ENCODE assay signal across 20 mouse cellular contexts in the genomic region with DNA sequence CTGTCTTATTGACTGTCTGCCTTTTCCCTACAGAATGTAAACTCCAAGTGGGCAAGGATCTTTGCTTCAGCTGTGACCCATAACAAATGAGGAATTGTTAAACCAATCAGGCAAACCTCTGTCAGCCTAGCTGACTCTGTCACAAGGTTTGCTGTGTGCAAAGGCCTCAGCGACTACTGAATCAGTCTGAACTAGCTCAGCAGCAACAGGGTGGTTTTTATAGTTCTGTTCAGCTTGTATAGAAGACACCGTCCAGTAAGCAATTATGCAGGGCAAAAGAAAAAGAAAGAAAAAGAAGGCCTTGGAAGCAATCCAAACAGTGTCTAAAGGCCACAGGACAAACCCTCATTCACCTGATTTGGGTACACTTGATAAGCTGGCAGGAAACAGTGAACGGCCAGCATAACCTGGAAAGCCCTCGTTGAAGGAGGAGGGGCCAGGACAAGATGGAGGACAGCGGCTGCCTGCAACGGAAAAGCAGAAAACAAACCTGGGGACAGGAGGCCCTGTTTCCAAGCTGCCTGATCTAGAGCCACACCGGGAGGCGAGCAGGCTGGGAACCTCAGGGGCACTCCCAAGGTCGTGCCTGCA. TPM values are rescaled to one million over a fixed set of nuclear protein-coding genes. Genes with fewer than 3 reads are reported as not detected.
A peak's percentile ranks its signal among the peaks of the same experiment; 100 is the strongest.
DNase-seq lines count a peak whose midpoint lies in the region; ATAC-seq and TF ChIP-seq lines count a peak whose summit lies in the region.
"Had no signal": no experiment of that assay in that cellular context is flagged by ENCODE, and none has a peak within 500 bp of the region (broad histone marks: within the 10 kb centered on the region; RNA-seq: fewer than 3 reads in every experiment).

No protein-coding gene starts in this region.

- no peak overlapping the region for H3K4me3 ChIP-seq in heart, embryonic 11.5 days (ENCODE audit: low read depth, low read length)
- H3K4me3 ChIP-seq in lung, postnatal 0 days (ENCODE audit: low read depth, low read length) = no peak overlapping the region
- H3K4me3 ChIP-seq in intestine, postnatal 0 days (ENCODE audit: low read depth, low read length) = no peak overlapping the region
- H3K4me3 ChIP-seq in stomach, postnatal 0 days (ENCODE audit: low read depth, low read length) = no peak overlapping the region
- H3K4me3 ChIP-seq in midbrain, postnatal 0 days (ENCODE audit: low read depth, low read length) = no peak overlapping the region
- H3K4me3 ChIP-seq: heart, embryonic 10.5 days; liver, embryonic 12.5 days; neural tube, embryonic 15.5 days had no signal

- no peak overlapping the region for H3K9ac ChIP-seq in heart, embryonic 11.5 days (ENCODE audit: low read depth, low read length)
- no peak overlapping the region for H3K9ac ChIP-seq in lung, postnatal 0 days (replicated peaks; ENCODE audit: low read depth)
- H3K9ac ChIP-seq in intestine, postnatal 0 days (ENCODE audit: low read depth, low read length) = no peak overlapping the region
- no peak overlapping the region for H3K9ac ChIP-seq in stomach, postnatal 0 days (ENCODE audit: low read length)
- H3K9ac ChIP-seq in midbrain, postnatal 0 days (replicated peaks; ENCODE audit: low read length, poor library complexity, severe bottlenecking) = no peak overlapping the region
- H3K9ac ChIP-seq: liver, embryonic 12.5 days; neural tube, embryonic 15.5 days had no signal

- no peak for TF ChIP-seq EP300 in lung, postnatal 0 days (IDR thresholded peaks at IDR 0.05)
- no peak for TF ChIP-seq EP300 in stomach, postnatal 0 days (optimal IDR thresholded peaks at IDR 0.05)

- no peak for ATAC-seq in heart, embryonic 11.5 days (replicated peaks; ENCODE audit: insufficient number of reproducible peaks, low FRiP score, low TSS enrichment)
- ATAC-seq in lung, postnatal 0 days = no peak; the same call in 1 of the 2 replicates
- ATAC-seq in intestine, postnatal 0 days = peak; percentile 76
- peak; percentile 75 for ATAC-seq in stomach, postnatal 0 days (ENCODE audit: low FRiP score, low TSS enrichment)
- no peak for ATAC-seq in midbrain, postnatal 0 days (ENCODE audit: low FRiP score)
- ATAC-seq: forebrain, embryonic 16.5 days; inflammation-experienced regulatory T-cells, adult 6 months; liver, embryonic 12.5 days had no signal

- no peaks in the 10 kb centered on the region for H3K36me3 ChIP-seq in heart, embryonic 11.5 days (ENCODE audit: control insufficient read depth, insufficient read depth, low read length)
- H3K36me3 ChIP-seq in lung, postnatal 0 days (ENCODE audit: insufficient read depth, low read length) = no peaks in the 10 kb centered on the region
- H3K36me3 ChIP-seq in intestine, postnatal 0 days (ENCODE audit: control insufficient read depth, insufficient read depth) = no peaks in the 10 kb centered on the region
- H3K36me3 ChIP-seq in stomach, postnatal 0 days (ENCODE audit: control insufficient read depth, insufficient read depth, low read length) = no peaks in the 10 kb centered on the region
- no peaks in the 10 kb centered on the region for H3K36me3 ChIP-seq in midbrain, postnatal 0 days (ENCODE audit: insufficient read depth, low read length)
- H3K36me3 ChIP-seq: heart, embryonic 10.5 days; liver, embryonic 12.5 days; neural tube, embryonic 15.5 days had no signal

- H3K27me3 ChIP-seq in heart, embryonic 11.5 days (ENCODE audit: control insufficient read depth, insufficient read depth, low read length) = no peaks in the 10 kb centered on the region
- H3K27me3 ChIP-seq in lung, postnatal 0 days (replicated peaks; ENCODE audit: insufficient read depth, low read length) = no peaks in the 10 kb centered on the region
- H3K27me3 ChIP-seq in intestine, postnatal 0 days (replicated peaks; ENCODE audit: control insufficient read depth, insufficient read depth, low read length) = no peaks in the 10 kb centered on the region
- H3K27me3 ChIP-seq in stomach, postnatal 0 days (ENCODE audit: control insufficient read depth, insufficient read depth, low read length) = no peaks in the 10 kb centered on the region
- no peaks in the 10 kb centered on the region for H3K27me3 ChIP-seq in midbrain, postnatal 0 days (ENCODE audit: insufficient read depth, low read length)
- H3K27me3 ChIP-seq: liver, embryonic 12.5 days; neural tube, embryonic 15.5 days had no signal

- peak; percentile 31 to 36 for DNase-seq in heart, adult 18-20 months
- DNase-seq in lung, postnatal 0 days (ENCODE audit: low spot score) = peak; percentile 29
- DNase-seq in lung, postnatal 14 days = no peak
- DNase-seq in stomach, postnatal 0 days (ENCODE audit: low spot score) = peak; percentile 63
- DNase-seq in midbrain, postnatal 0 days (ENCODE audit: low spot score) = no peak
- DNase-seq in gastrocnemius, postnatal 36 days = no peak
- DNase-seq: adrenal gland, postnatal 14 days; cerebellum, adult 9-11 months; kidney, postnatal 25 days; thymus, postnatal 36 days had no signal

- no peak overlapping the region for H3K4me2 ChIP-seq in heart, embryonic 11.5 days
- H3K4me2 ChIP-seq in lung, postnatal 0 days (replicated peaks; ENCODE audit: low read depth, low read length) = no peak overlapping the region
- peak overlapping the region; percentile 6; the same call in 1 of the 2 replicates for H3K4me2 ChIP-seq in intestine, postnatal 0 days (replicated peaks; ENCODE audit: low read depth)
- H3K4me2 ChIP-seq in stomach, postnatal 0 days (replicated peaks; ENCODE audit: low read depth) = no peak overlapping the region
- H3K4me2 ChIP-seq in midbrain, postnatal 0 days (ENCODE audit: low read depth, low read length, poor library complexity, severe bottlenecking) = no peak overlapping the region
- H3K4me2 ChIP-seq: liver, embryonic 12.5 days; neural tube, embryonic 15.5 days had no signal

- intact Hi-C loops in gastrocnemius, postnatal 36 days (cut with DNase I) = no loop called here

- WGBS in heart, embryonic 11.5 days (ENCODE audit: insufficient replicate concordance) = 57% methylated on average over 9 of the region's 9 CpGs
- 50% methylated on average over 9 of the region's 9 CpGs for WGBS in lung, postnatal 0 days
- WGBS in intestine, postnatal 0 days = 29% methylated on average over 9 of the region's 9 CpGs
- 46% methylated on average over 9 of the region's 9 CpGs for WGBS in stomach, postnatal 0 days
- WGBS in midbrain, postnatal 0 days = 69% methylated on average over 9 of the region's 9 CpGs

- no peak overlapping the region for H3K27ac ChIP-seq in heart, embryonic 11.5 days (ENCODE audit: low read depth, low read length)
- H3K27ac ChIP-seq in lung, postnatal 0 days (ENCODE audit: low read length) = no peak overlapping the region
- peak overlapping the region; percentile 71 for H3K27ac ChIP-seq in intestine, postnatal 0 days (ENCODE audit: low read depth, low read length)
- peak overlapping the region; percentile 18; the same call in 1 of the 2 replicates for H3K27ac ChIP-seq in stomach, postnatal 0 days (replicated peaks)
- no peak overlapping the region for H3K27ac ChIP-seq in midbrain, postnatal 0 days (ENCODE audit: low read depth, low read length)
- H3K27ac ChIP-seq: heart, embryonic 10.5 days; liver, embryonic 12.5 days; neural tube, embryonic 15.5 days had no signal

- H3K9me3 ChIP-seq in heart, embryonic 11.5 days (replicated peaks; ENCODE audit: control insufficient read depth, low read length) = no peaks in the 10 kb centered on the region
- H3K9me3 ChIP-seq in lung, postnatal 0 days (ENCODE audit: low read length) = no peaks in the 10 kb centered on the region
- H3K9me3 ChIP-seq in intestine, postnatal 0 days (ENCODE audit: control insufficient read depth) = no peaks in the 10 kb centered on the region
- no peaks in the 10 kb centered on the region for H3K9me3 ChIP-seq in stomach, postnatal 0 days (ENCODE audit: control insufficient read depth, low read length)
- H3K9me3 ChIP-seq in midbrain, postnatal 0 days (ENCODE audit: low read length) = no peaks in the 10 kb centered on the region
- H3K9me3 ChIP-seq: heart, embryonic 10.5 days; liver, embryonic 12.5 days; neural tube, embryonic 15.5 days had no signal

- H3K4me1 ChIP-seq in heart, embryonic 11.5 days (ENCODE audit: control insufficient read depth, insufficient read depth, low read length) = 0 out of 2 replicates have a peak, but pooled peaks cover 6% of the 10 kb centered on the region
- no peaks in the 10 kb centered on the region for H3K4me1 ChIP-seq in lung, postnatal 0 days (ENCODE audit: insufficient read depth, low read depth, low read length)
- H3K4me1 ChIP-seq in intestine, postnatal 0 days (replicated peaks; ENCODE audit: control insufficient read depth, insufficient read depth, low read length) = 0 out of 2 replicates have a peak, but pooled peaks cover 8% of the 10 kb centered on the region
- H3K4me1 ChIP-seq in stomach, postnatal 0 days (replicated peaks; ENCODE audit: control insufficient read depth, insufficient read depth) = no peaks in the 10 kb centered on the region
- no peaks in the 10 kb centered on the region for H3K4me1 ChIP-seq in midbrain, postnatal 0 days (ENCODE audit: insufficient read depth, low read length)
- H3K4me1 ChIP-seq: neural tube, embryonic 15.5 days had no signal

- no peak for TF ChIP-seq CTCF in lung, postnatal 0 days (IDR thresholded peaks at IDR 0.05)
- no peak for TF ChIP-seq CTCF in intestine, postnatal 0 days (IDR thresholded peaks at IDR 0.05; ENCODE audit: low read depth)
- TF ChIP-seq CTCF in stomach, postnatal 0 days (IDR thresholded peaks at IDR 0.05; ENCODE audit: low read depth) = no peak
- no peak for TF ChIP-seq CTCF in midbrain, postnatal 0 days (IDR thresholded peaks at IDR 0.05)

RNA-seq across cellular contexts. Expression of a gene that starts 24.5 kb away (rescaled TPM):
- total RNA-seq in heart, adult 18-20 months (2021) = 10 to 100 TPM; 59.7 to 65.9 TPM
- 114 and 115 TPM in 2 replicates for polyA plus RNA-seq in heart, embryonic 11.5 days (2014; fragmentation: Nextera tagmentation; extraction: Ambion mirVana)
- polyA plus RNA-seq in lung, postnatal 0 days (2015; fragmentation: Nextera tagmentation; extraction: Ambion mirVana) = 61.2 and 68.5 TPM in 2 replicates
- polyA plus RNA-seq in intestine, postnatal 0 days (2015; fragmentation: Nextera tagmentation; extraction: Ambion mirVana) = 116 and 123 TPM in 2 replicates
- 63.5 and 64.0 TPM in 2 replicates for polyA plus RNA-seq in stomach, postnatal 0 days (2015; fragmentation: Nextera tagmentation; extraction: Ambion mirVana)
- 62.3 and 69.0 TPM in 2 replicates for total RNA-seq in midbrain, postnatal 0 days (2014; rRNA removed)
- polyA plus RNA-seq in midbrain, postnatal 0 days (2015; fragmentation: Nextera tagmentation; extraction: Ambion mirVana) = 57.2 and 58.0 TPM in 2 replicates
- 10 to 100 TPM; 37.3 to 46.2 TPM for total RNA-seq in gastrocnemius, postnatal 36 days (2021)

RNA-seq across cellular contexts. Expression of a gene that starts 24.8 kb away (rescaled TPM):
- 10 to 100 TPM; 16.2 to 17.9 TPM for total RNA-seq in heart, adult 18-20 months (2021)
- 16.7 and 20.8 TPM in 2 replicates for polyA plus RNA-seq in heart, embryonic 11.5 days (2014; fragmentation: Nextera tagmentation; extraction: Ambion mirVana)
- polyA plus RNA-seq in lung, postnatal 0 days (2015; fragmentation: Nextera tagmentation; extraction: Ambion mirVana) = 6.8 and 8.1 TPM in 2 replicates
- polyA plus RNA-seq in intestine, postnatal 0 days (2015; fragmentation: Nextera tagmentation; extraction: Ambion mirVana) = 8.8 and 9.6 TPM in 2 replicates
- polyA plus RNA-seq in stomach, postnatal 0 days (2015; fragmentation: Nextera tagmentation; extraction: Ambion mirVana) = 6.8 and 8.4 TPM in 2 replicates
- 4.3 and 4.4 TPM in 2 replicates for total RNA-seq in midbrain, postnatal 0 days (2014; rRNA removed)
- 5.6 and 6.2 TPM in 2 replicates for polyA plus RNA-seq in midbrain, postnatal 0 days (2015; fragmentation: Nextera tagmentation; extraction: Ambion mirVana)
- 1 to 10 TPM; 7.2 to 7.3 TPM for total RNA-seq in gastrocnemius, postnatal 36 days (2021)

RNA-seq across cellular contexts. Expression of a gene that starts 36.7 kb away (rescaled TPM):
- not detected for total RNA-seq in heart, adult 18-20 months (2021)
- 0.10 TPM in 1 of 2 replicates, not detected in the other for polyA plus RNA-seq in heart, embryonic 11.5 days (2014; fragmentation: Nextera tagmentation; extraction: Ambion mirVana)
- polyA plus RNA-seq in lung, postnatal 0 days (2015; fragmentation: Nextera tagmentation; extraction: Ambion mirVana) = 3.9 and 4.0 TPM in 2 replicates
- 7.5 and 7.9 TPM in 2 replicates for polyA plus RNA-seq in intestine, postnatal 0 days (2015; fragmentation: Nextera tagmentation; extraction: Ambion mirVana)
- 9.8 and 11.9 TPM in 2 replicates for polyA plus RNA-seq in stomach, postnatal 0 days (2015; fragmentation: Nextera tagmentation; extraction: Ambion mirVana)
- total RNA-seq in midbrain, postnatal 0 days (2014; rRNA removed) = not detected in 2 replicates
- polyA plus RNA-seq in midbrain, postnatal 0 days (2015; fragmentation: Nextera tagmentation; extraction: Ambion mirVana) = not detected in 2 replicates
- not detected for total RNA-seq in gastrocnemius, postnatal 36 days (2021)
- total RNA-seq: adrenal gland, postnatal 14 days; gastrocnemius, adult 18-20 months; hematopoietic stem cell, adult 5-6 weeks; megakaryocyte, adult 5-6 weeks had no signal
- polyA plus RNA-seq: forebrain, embryonic 16.5 days; inflammation-experienced regulatory T-cells, adult 6 months; liver, embryonic 12.5 days; neural tube, embryonic 15.5 days had no signal

Comparison
In these comparisons a context has a peak if more than half of its experiments do, and no peak if none do; other contexts are left out.
1. DNase-seq: peak in heart, adult 18-20 months (2 of 2), lung, postnatal 0 days (single experiment) and stomach, postnatal 0 days (single experiment); none in lung, postnatal 14 days (single experiment), midbrain, postnatal 0 days (single experiment) and gastrocnemius, postnatal 36 days (0 of 2).
2. ATAC-seq: peak in intestine, postnatal 0 days (single experiment) and stomach, postnatal 0 days (single experiment); none in heart, embryonic 11.5 days (single experiment), lung, postnatal 0 days (single experiment) and midbrain, postnatal 0 days (single experiment).
3. H3K27ac ChIP-seq: peak in intestine, postnatal 0 days (single experiment) and stomach, postnatal 0 days (single experiment); none in heart, embryonic 11.5 days (single experiment), lung, postnatal 0 days (single experiment) and midbrain, postnatal 0 days (single experiment).